Mouse (Mus musculus): ENCODE results near the gene Sys1.

The Sys1 gene

DNA sequence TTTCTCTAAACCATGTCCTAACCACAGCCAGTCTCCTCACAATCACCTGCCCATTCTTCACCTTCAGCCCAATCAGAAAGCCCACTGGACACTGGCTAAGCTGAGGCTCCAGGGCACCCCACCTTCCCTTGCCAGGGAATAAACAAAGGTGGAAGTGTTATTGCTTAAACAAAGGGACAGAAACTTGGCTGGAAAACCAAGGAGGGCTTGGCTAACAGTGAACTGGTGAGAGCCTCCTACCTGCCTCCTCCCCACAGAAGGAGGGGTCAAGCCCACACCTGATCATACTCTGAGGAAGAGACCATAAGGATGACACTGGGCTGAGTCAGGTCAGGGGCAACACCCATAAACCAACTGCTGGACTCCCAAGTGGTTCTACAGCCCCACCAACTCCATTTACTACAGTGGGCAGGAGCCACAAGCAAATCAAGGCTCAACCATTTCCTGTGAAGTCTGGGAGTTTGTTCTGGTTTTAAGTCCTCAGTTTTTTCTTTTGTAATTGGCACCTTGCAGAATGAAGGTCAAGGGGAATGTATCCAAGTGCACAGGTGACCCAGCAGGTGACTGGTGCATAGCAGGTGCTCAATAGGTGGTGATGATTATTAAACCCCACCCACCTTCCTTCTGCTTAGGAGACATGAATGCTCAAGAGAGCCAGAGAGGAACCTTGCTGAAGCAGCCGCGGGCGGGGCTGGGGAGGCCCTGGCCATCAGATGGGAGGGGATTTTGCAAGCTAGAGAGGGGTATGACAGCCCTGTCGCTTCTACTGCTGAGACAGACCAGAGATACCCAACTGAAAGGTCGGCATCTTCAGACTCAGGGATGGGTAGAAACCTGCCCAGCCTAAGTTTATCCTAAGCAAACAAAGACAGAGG is 21.3 kb upstream of the Sys1 start:
- DNase-seq (ENCODE audit: low spot score): no peak

GRCm38 (mm10) chr2:164436215-164436913 is 20.4 kb upstream of the Sys1 start:
- no peak for DNase-seq (ENCODE audit: low spot score)

- DNase-seq (ENCODE audit: low spot score): no peak
Measured at GRCm38 (mm10) chr2:164436961-164437360, 19.8 kb upstream of the Sys1 start.

GRCm38 (mm10) chr2:164437710-164438109 is 19.1 kb upstream of the Sys1 start:
- DNase-seq (ENCODE audit: low spot score): no peak

GRCm38 (mm10) chr2:164438257-164438656 is 18.5 kb upstream of the Sys1 start:
- no peak for DNase-seq (ENCODE audit: low spot score)

GRCm38 (mm10) chr2:164439001-164439421 is 17.8 kb upstream of the Sys1 start:
- DNase-seq (ENCODE audit: low spot score): no peak

DNA sequence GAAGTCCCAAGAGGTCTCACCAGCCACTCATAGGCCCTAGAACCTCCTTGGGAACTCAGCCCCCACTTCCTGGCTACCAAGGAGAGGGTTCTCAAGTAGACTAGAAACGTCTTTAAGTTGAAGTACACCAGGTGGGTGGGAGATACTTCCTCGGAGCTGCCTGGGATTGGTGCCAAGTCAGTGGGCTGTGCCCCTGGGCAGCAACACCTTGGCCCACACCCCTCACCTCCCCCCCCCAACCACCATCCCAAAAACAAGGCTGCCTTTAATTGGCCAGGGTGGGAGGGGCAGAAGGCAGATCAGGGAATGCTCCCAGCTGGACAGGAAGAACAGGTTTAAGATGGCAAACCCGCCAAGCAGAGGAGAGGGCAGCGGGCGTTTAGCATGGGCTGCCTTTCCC is 16.4 kb upstream of the Sys1 start:
- no peak for DNase-seq (ENCODE audit: low spot score)

DNA sequence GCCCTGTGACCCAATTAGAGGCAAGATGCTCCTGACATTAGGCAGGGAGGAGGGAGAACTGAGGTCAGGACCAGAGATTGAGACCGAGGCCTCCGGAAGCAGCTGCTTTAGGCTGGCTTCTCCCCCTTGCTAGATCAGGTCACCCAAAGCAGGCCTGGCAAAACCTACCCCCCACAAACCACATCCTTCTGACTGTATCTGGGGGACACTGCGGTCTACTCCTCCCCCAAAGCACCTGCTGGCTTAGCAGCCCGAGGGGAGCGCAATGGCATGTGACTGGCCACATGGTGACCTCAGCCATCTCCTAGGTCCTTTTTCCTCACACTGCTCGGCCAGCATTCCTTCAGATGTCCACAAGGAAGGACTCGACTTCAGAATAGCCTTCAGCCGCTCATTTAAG is 15.6 kb upstream of the Sys1 start:
- DNase-seq (ENCODE audit: low spot score): no peak

GRCm38 (mm10) chr2:164441731-164442130 is 15.0 kb upstream of the Sys1 start:
- no peak for DNase-seq (ENCODE audit: low spot score)

GRCm38 (mm10) chr2:164442315-164443050 is 14.3 kb upstream of the Sys1 start:
- no peak for DNase-seq (ENCODE audit: low spot score)

DNA sequence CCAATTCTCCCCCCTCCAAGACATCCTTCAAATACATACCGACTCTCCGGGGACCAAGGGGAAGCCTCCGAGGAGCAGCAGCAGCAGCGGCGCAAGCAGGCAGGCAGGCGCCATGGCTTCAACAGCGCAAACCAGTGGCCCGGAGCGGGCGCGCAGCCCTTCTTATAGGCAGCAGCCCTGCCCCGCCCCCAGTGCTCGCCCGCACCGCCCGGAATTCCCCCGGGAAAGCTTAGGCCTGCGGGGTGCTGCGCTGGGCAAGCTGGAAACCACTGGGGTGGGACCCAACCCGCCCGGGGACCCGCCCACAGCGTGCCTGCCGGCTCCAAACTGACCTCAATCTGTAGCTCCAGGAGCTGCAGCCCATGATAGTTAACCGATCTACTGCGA is 13.7 kb upstream of the Sys1 start:
- DNase-seq (ENCODE audit: low spot score): no peak

DNA sequence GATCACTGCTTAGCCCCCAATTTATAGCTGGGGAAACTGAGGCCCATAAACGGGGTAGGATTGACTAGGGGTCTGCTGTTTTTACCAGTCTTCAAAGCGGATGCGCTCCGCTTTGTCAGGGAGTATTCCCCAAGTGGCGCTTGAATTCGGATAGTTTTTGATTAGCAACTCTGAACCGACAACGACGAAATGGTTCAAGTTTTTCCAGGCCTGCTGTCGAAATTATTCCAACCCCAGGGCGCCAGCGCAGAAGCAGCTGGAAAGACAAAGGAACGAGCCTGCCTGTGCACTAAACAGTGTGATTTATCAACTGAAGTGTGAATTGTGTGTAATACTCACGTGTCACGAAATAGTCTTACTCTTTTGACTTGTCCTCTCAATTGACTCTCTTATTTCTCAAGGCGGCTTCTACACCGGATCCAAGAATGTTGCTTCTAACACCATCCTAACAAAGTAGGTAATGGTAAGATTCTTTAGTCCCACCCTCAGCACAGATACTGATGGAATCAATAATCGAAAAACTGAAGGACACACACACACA is 13.2 kb upstream of the Sys1 start, which contains the start of gene Sdc4:
Gene Sdc4 (minus strand): TSS at position 428 of the 541 bp plus-strand sequence.
- DNase-seq (ENCODE audit: low spot score): no peak

DNA sequence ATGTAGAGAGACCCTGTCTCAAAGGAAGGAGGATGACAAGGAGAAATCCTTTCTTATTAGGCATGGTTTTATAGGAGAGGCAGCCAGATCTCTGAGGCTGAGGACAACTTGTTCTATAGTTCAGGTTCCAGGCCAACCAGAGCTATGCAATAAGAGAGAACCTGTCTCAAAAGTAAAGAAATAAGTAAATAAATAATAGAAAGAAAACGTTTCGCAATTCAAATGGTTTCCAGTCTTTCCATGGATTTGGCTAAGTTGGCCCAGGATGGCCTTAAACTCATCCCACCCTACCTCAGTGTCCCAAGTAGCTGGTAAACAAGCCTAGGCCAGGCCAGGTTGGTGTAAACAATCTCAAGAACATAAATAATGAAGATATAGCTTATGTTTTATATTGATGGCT is 12.1 kb upstream of the Sys1 start:
- DNase-seq (ENCODE audit: low spot score): no peak

- DNase-seq (ENCODE audit: low spot score): no peak
Measured at GRCm38 (mm10) chr2:164445399-164446085, 11.2 kb upstream of the Sys1 start.

DNA sequence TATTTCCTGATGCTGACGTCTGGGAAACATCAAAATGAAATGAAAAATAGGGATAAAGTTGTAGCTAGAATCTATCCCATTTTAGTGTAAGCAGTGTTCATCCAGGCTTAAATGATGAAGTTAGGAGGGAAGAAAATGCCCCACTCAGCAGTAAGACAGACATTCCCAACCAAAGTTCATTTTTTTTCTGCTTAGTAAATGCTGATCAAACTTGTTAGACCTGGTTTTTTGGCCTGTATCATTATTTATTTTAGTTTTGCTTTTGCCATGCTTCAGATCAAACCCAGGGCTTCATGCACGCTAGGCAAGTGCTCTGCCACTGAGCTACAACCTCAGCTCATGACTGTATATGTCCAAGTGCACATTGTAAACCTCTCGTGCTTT is 10.7 kb upstream of the Sys1 start:
- DNase-seq (ENCODE audit: low spot score): no peak

DNA sequence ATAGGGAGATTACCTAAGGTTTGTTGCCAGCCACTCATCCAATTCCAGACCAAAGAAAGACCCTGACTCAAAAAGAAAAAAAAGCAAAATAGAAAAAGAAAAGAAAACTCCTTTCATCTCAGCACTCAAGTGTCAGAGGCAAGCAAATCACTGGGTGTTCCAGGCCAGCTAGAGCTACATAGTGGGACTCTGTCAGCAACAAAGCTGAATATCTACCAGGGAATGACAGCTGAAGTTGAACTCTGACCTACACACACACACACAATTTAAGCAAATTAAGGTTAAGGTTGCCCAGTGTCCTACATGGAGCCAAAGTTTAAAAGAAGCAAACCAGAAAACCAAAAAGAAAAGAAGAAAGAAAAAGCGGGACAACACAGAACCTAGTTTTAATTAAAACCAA is 8.6 kb upstream of the Sys1 start:
- no peak for DNase-seq (ENCODE audit: low spot score)

DNA sequence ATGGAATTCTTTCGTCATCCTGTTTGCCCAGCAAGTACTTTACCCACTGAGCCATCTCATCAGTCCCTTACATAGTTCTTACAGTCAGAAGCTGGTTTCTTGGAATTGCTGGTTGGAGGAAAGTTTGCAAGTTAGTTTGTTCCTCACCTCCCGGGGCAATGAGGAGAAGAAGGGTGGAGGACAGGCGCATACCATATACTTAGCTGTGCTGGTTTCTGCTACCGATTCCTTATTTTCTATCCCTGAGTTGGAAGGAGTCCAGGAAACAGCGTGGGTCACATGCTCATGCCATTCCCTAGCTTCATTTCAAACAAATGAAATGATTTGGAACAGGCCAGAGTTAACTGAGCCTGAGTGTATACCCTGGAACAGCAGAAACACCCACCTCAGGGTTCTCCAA is 7.8 kb upstream of the Sys1 start:
- DNase-seq (ENCODE audit: low spot score): no peak

DNA sequence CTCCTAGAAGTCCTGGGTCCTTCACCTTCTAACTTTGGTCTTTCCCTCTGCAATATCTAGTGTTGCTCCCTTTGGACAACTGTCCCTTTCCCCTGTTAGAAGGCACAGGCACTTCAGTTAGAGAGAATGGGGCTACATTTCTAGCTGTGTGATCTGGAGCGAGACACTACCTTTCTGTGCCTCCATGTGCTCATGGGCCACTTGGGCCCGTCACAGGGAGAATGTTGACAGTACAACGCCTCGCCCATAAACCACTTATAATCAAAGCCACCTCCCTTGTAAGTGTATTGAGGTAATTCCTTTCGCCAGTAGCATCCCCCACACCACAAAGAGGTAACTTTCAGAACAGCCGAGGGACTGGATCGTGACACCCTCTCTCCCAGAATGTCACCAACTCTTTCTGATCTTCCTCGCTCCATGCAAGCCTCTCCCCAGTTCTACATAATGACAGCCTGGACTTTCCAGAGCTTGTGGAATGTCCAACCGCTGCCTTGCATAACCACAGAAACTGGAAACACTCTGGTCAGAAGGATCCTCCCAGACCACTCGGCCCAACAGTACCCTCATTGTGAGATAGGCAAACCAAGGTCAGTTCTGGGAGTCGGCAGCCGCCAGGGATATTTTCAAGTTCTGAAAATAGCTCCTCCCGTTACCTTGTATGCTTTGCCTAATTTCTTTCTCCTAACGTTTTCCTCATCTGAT is 7.3 kb upstream of the Sys1 start:
- no peak for DNase-seq (ENCODE audit: low spot score)

- no peak for DNase-seq (ENCODE audit: low spot score)
Measured at GRCm38 (mm10) chr2:164452000-164452676, 4.6 kb upstream of the Sys1 start.

- DNase-seq (ENCODE audit: low spot score): no peak
Measured at GRCm38 (mm10) chr2:164453047-164453757, 3.6 kb upstream of the Sys1 start.
